ENCODE assay signal across 17 mouse cellular contexts in the genomic region with DNA sequence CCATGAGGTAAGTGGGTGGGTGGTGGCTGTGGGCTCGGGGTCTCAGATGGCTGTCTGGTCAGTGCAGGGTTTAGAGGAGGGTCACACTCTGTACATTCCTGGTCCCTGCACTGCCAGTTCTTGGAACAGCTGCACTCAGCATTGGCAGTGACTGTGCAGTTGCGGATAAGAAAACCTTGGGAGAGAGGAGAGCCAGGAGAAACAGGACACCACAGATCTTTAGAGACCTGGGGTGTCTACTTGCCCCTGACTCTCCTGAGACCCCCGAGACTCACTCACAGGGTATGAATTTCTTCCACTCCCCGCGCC. TPM values are rescaled to one million over a fixed set of nuclear protein-coding genes. Genes with fewer than 3 reads are reported as not detected.
A peak's percentile ranks its signal among the peaks of the same experiment; 100 is the strongest.
DNase-seq lines count a peak whose midpoint lies in the region; ATAC-seq and TF ChIP-seq lines count a peak whose summit lies in the region.
"Had no signal": no experiment of that assay in that cellular context is flagged by ENCODE, and none has a peak within 500 bp of the region (broad histone marks: within the 10 kb centered on the region; RNA-seq: fewer than 3 reads in every experiment).

No protein-coding gene starts in this region.

- H3K27me3 ChIP-seq in heart, embryonic 13.5 days (replicated peaks) = no peaks in the 10 kb centered on the region
- H3K27me3 ChIP-seq in liver, embryonic 11.5 days (replicated peaks; ENCODE audit: control insufficient read depth, insufficient read depth, low read length) = no peaks in the 10 kb centered on the region
- H3K27me3 ChIP-seq in liver, postnatal 0 days (ENCODE audit: insufficient read depth, low read length) = no peaks in the 10 kb centered on the region
- H3K27me3 ChIP-seq: embryonic facial prominence, embryonic 13.5 days; midbrain, embryonic 15.5 days; neural tube, embryonic 13.5 days had no signal

- WGBS in heart, embryonic 13.5 days = 47% methylated on average over 5 of the region's 5 CpGs
- WGBS in liver, embryonic 11.5 days = 67% methylated on average over 5 of the region's 5 CpGs
- 66% methylated on average over 5 of the region's 5 CpGs for WGBS in liver, postnatal 0 days (ENCODE audit: insufficient replicate concordance)

- H3K9ac ChIP-seq in heart, embryonic 13.5 days = peak overlapping the region; percentile 28; the same call in 1 of the 2 replicates
- 0 out of 2 replicates have a peak overlapping the region, but pooled peaks have one; percentile 12 for H3K9ac ChIP-seq in liver, embryonic 11.5 days (ENCODE audit: low read depth, low read length)
- H3K9ac ChIP-seq in liver, postnatal 0 days (replicated peaks) = no peak overlapping the region
- H3K9ac ChIP-seq: embryonic facial prominence, embryonic 13.5 days; midbrain, embryonic 15.5 days; neural tube, embryonic 13.5 days had no signal

- ATAC-seq in heart, embryonic 13.5 days (ENCODE audit: extremely low read depth, insufficient number of reproducible peaks, low FRiP score, low TSS enrichment) = no peak
- ATAC-seq in liver, embryonic 11.5 days (replicated peaks; ENCODE audit: low FRiP score) = no peak
- ATAC-seq in liver, postnatal 0 days = no peak
- no peak for ATAC-seq in activated CD4-positive, CD25-positive, alpha-beta regulatory T cell, adult 4 months
- ATAC-seq: forebrain, embryonic 14.5 days; midbrain, embryonic 15.5 days had no signal

- peaks cover 36% of the 10 kb centered on the region for H3K4me1 ChIP-seq in heart, embryonic 13.5 days
- H3K4me1 ChIP-seq in liver, embryonic 11.5 days (replicated peaks; ENCODE audit: control insufficient read depth, insufficient read depth, low read length) = peaks cover 15% of the 10 kb centered on the region
- peaks cover 30% of the 10 kb centered on the region for H3K4me1 ChIP-seq in liver, postnatal 0 days (ENCODE audit: insufficient read depth)

- H3K9me3 ChIP-seq in heart, embryonic 13.5 days = no peaks in the 10 kb centered on the region
- H3K9me3 ChIP-seq in liver, embryonic 11.5 days (ENCODE audit: control insufficient read depth, low read length) = no peaks in the 10 kb centered on the region
- no peaks in the 10 kb centered on the region for H3K9me3 ChIP-seq in liver, postnatal 0 days (ENCODE audit: low read length)
- H3K9me3 ChIP-seq: embryonic facial prominence, embryonic 13.5 days; G1E; midbrain, embryonic 15.5 days; neural tube, embryonic 13.5 days had no signal

- H3K4me3 ChIP-seq in heart, embryonic 13.5 days = no peak overlapping the region
- H3K4me3 ChIP-seq in liver, embryonic 11.5 days (ENCODE audit: low read depth, low read length) = no peak overlapping the region
- H3K4me3 ChIP-seq in liver, postnatal 0 days (ENCODE audit: low read depth, low read length) = no peak overlapping the region
- H3K4me3 ChIP-seq: embryonic facial prominence, embryonic 13.5 days; midbrain, embryonic 15.5 days; neural tube, embryonic 13.5 days had no signal

- TF ChIP-seq CTCF in liver, postnatal 0 days (IDR thresholded peaks at IDR 0.05; ENCODE audit: low read depth) = no peak

- H3K4me2 ChIP-seq in heart, embryonic 13.5 days = peak overlapping the region; percentile 3; the same call in 1 of the 2 replicates
- H3K4me2 ChIP-seq in liver, embryonic 11.5 days = no peak overlapping the region
- no peak overlapping the region for H3K4me2 ChIP-seq in liver, postnatal 0 days (ENCODE audit: low read depth, low read length)
- H3K4me2 ChIP-seq: embryonic facial prominence, embryonic 13.5 days; midbrain, embryonic 15.5 days; neural tube, embryonic 13.5 days had no signal

- peak overlapping the region; percentile 61 for H3K27ac ChIP-seq in heart, embryonic 13.5 days (replicated peaks)
- H3K27ac ChIP-seq in liver, embryonic 11.5 days (ENCODE audit: low read depth, low read length) = no peak overlapping the region
- H3K27ac ChIP-seq in liver, postnatal 0 days (ENCODE audit: low read depth) = no peak overlapping the region
- H3K27ac ChIP-seq: embryonic facial prominence, embryonic 13.5 days; kidney, postnatal 0 days; midbrain, embryonic 15.5 days; neural tube, embryonic 13.5 days had no signal

- DNase-seq in heart, postnatal 14 days = no peak
- DNase-seq in liver, embryonic 11.5 days (ENCODE audit: low spot score) = no peak
- DNase-seq in liver, postnatal 0 days = no peak
- peak; percentile 37 for DNase-seq in thymus, postnatal 4 days
- no peak for DNase-seq in thymus, postnatal 36 days
- DNase-seq: adrenal gland, postnatal 25 days; cerebellum, postnatal 25 days had no signal

- intact Hi-C loops in heart, postnatal 14 days (cut with DNase I) = no loop called here

- no peaks in the 10 kb centered on the region for H3K36me3 ChIP-seq in heart, embryonic 13.5 days
- no peaks in the 10 kb centered on the region for H3K36me3 ChIP-seq in liver, embryonic 11.5 days (ENCODE audit: control insufficient read depth, insufficient read depth, low read length)
- H3K36me3 ChIP-seq in liver, postnatal 0 days (replicated peaks; ENCODE audit: insufficient read depth, low read length) = peaks cover 4% of the 10 kb centered on the region; the same call in 1 of the 2 replicates
- H3K36me3 ChIP-seq: embryonic facial prominence, embryonic 13.5 days; midbrain, embryonic 15.5 days; neural tube, embryonic 13.5 days had no signal

- no peak for TF ChIP-seq EP300 in liver, postnatal 0 days (IDR thresholded peaks at IDR 0.05; ENCODE audit: low read depth)

RNA-seq across cellular contexts. Expression of a gene that starts 2.3 kb away (rescaled TPM):
- 2.0 TPM in 2 replicates for polyA plus RNA-seq in heart, embryonic 13.5 days (2015; fragmentation: Nextera tagmentation; extraction: Ambion mirVana)
- 1 to 10 TPM in 1 of 2 experiments, under 1 TPM in 1; 0.91 to 7.5 TPM for total RNA-seq in heart, postnatal 14 days (2021)
- polyA plus RNA-seq in liver, embryonic 11.5 days (2014; fragmentation: Nextera tagmentation; extraction: Ambion mirVana) = 2.7 and 3.2 TPM in 2 replicates
- 1.1 and 2.3 TPM in 2 replicates for polyA plus RNA-seq in liver, postnatal 0 days (2015; fragmentation: Nextera tagmentation; extraction: Ambion mirVana)
- 100 to 1,000 TPM; 427 to 432 TPM for polyA plus RNA-seq in activated CD4-positive, CD25-positive, alpha-beta regulatory T cell, adult 4 months (2017; shearing (Covaris generic))
- total RNA-seq: layer of hippocampus, postnatal 10 days; left cerebral cortex, postnatal 25 days had no signal
- polyA plus RNA-seq: G1E had no signal

RNA-seq across cellular contexts. Expression of a gene that starts 2.8 kb away (rescaled TPM):
- polyA plus RNA-seq in heart, embryonic 13.5 days (2015; fragmentation: Nextera tagmentation; extraction: Ambion mirVana) = 3.4 and 4.2 TPM in 2 replicates
- 1 to 10 TPM; 4.0 to 4.3 TPM for total RNA-seq in heart, postnatal 14 days (2021)
- 4.0 TPM in 2 replicates for polyA plus RNA-seq in liver, embryonic 11.5 days (2014; fragmentation: Nextera tagmentation; extraction: Ambion mirVana)
- 14.4 and 14.7 TPM in 2 replicates for polyA plus RNA-seq in liver, postnatal 0 days (2015; fragmentation: Nextera tagmentation; extraction: Ambion mirVana)
- 10 to 100 TPM; 65.5 to 84.7 TPM for polyA plus RNA-seq in activated CD4-positive, CD25-positive, alpha-beta regulatory T cell, adult 4 months (2017; shearing (Covaris generic))

RNA-seq across cellular contexts. Expression of a gene that starts 19.1 kb away (rescaled TPM):
- polyA plus RNA-seq in heart, embryonic 13.5 days (2015; fragmentation: Nextera tagmentation; extraction: Ambion mirVana) = 4.4 and 4.7 TPM in 2 replicates
- 1 to 10 TPM; 9.3 to 9.8 TPM for total RNA-seq in heart, postnatal 14 days (2021)
- 1.7 and 2.3 TPM in 2 replicates for polyA plus RNA-seq in liver, embryonic 11.5 days (2014; fragmentation: Nextera tagmentation; extraction: Ambion mirVana)
- polyA plus RNA-seq in liver, postnatal 0 days (2015; fragmentation: Nextera tagmentation; extraction: Ambion mirVana) = 1.4 and 1.7 TPM in 2 replicates
- polyA plus RNA-seq in activated CD4-positive, CD25-positive, alpha-beta regulatory T cell, adult 4 months (2017; shearing (Covaris generic)) = 10 to 100 TPM; 14.0 to 14.4 TPM

RNA-seq across cellular contexts. Expression of a gene that starts 42.9 kb away (rescaled TPM):
- 219 and 251 TPM in 2 replicates for polyA plus RNA-seq in heart, embryonic 13.5 days (2015; fragmentation: Nextera tagmentation; extraction: Ambion mirVana)
- 100 to 1,000 TPM; 279 to 289 TPM for total RNA-seq in heart, postnatal 14 days (2021)
- 287 and 311 TPM in 2 replicates for polyA plus RNA-seq in liver, embryonic 11.5 days (2014; fragmentation: Nextera tagmentation; extraction: Ambion mirVana)
- polyA plus RNA-seq in liver, postnatal 0 days (2015; fragmentation: Nextera tagmentation; extraction: Ambion mirVana) = 210 and 215 TPM in 2 replicates
- polyA plus RNA-seq in activated CD4-positive, CD25-positive, alpha-beta regulatory T cell, adult 4 months (2017; shearing (Covaris generic)) = 10 to 100 TPM; 85.7 to 89.0 TPM

RNA-seq across cellular contexts. Expression of a gene that starts 43.0 kb away (rescaled TPM):
- polyA plus RNA-seq in heart, embryonic 13.5 days (2015; fragmentation: Nextera tagmentation; extraction: Ambion mirVana) = 80.3 and 81.8 TPM in 2 replicates
- total RNA-seq in heart, postnatal 14 days (2021) = 10 to 100 TPM; 28.1 to 33.4 TPM
- polyA plus RNA-seq in liver, embryonic 11.5 days (2014; fragmentation: Nextera tagmentation; extraction: Ambion mirVana) = 150 and 158 TPM in 2 replicates
- polyA plus RNA-seq in liver, postnatal 0 days (2015; fragmentation: Nextera tagmentation; extraction: Ambion mirVana) = 33.5 and 39.1 TPM in 2 replicates
- 10 to 100 TPM; 33.1 to 61.3 TPM for polyA plus RNA-seq in activated CD4-positive, CD25-positive, alpha-beta regulatory T cell, adult 4 months (2017; shearing (Covaris generic))

Comparison
In these comparisons a context has a peak if more than half of its experiments do, and no peak if none do; other contexts are left out.
1. RNA of a gene that starts 2.3 kb away (polyA plus RNA-seq): 427 to 432 TPM in activated CD4-positive, CD25-positive, alpha-beta regulatory T cell, adult 4 months; 2.7 to 3.2 TPM in liver, embryonic 11.5 days, 1.1 to 2.3 TPM in liver, postnatal 0 days and 2.0 TPM in heart, embryonic 13.5 days; every median in the first group is over 100 times any median in the second.